Mouse (Mus musculus) embryonic facial prominence, embryonic 10.5 days (tissue): ENCODE results near the gene Ubp1. TPM values are rescaled to one million over a fixed set of nuclear protein-coding genes. Genes with fewer than 3 reads are reported as not detected.
A peak's percentile ranks its signal among the peaks of the same experiment; 100 is the strongest.
"Not testable (repeated sequence)": the region's sequence is repeated elsewhere in the genome, so short reads cannot be mapped to it uniquely, and the experiment has no call there.

ENCODE experiments used
- DNase-seq: peaks from one replicate; pipeline ENCODE4 v3.0.0-alpha.2; 2017; ENCODE audit warnings: low spot score
- H3K27ac ChIP-seq: fragments of 300-500 bp; sonication (generic); replicated peaks from 2 replicates; pipeline ENCODE4 v1.5.1; 2016; ENCODE audit warnings: mild to moderate bottlenecking
- H3K27me3 ChIP-seq: fragments of 300-500 bp; sonication (generic); replicated peaks from 2 replicates; pipeline ENCODE4 v1.6.1; 2016; ENCODE audit warnings: low read depth, mild to moderate bottlenecking; ENCODE audit not compliant: poor library complexity, severe bottlenecking
- H3K36me3 ChIP-seq: fragments of 300-500 bp; sonication (generic); replicated peaks from 2 replicates; pipeline ENCODE4 v1.6.1; 2016; ENCODE audit warnings: mild to moderate bottlenecking, moderate library complexity
- H3K4me1 ChIP-seq: fragments of 300-500 bp; sonication (generic); 2 replicates; pipeline ENCODE4 v1.6.1; 2016
- H3K4me3 ChIP-seq: fragments of 300-500 bp; sonication (generic); 2 replicates; pipeline ENCODE4 v1.5.1; 2016; ENCODE audit warnings: mild to moderate bottlenecking, moderate library complexity
- H3K9me3 ChIP-seq: fragments of 300-500 bp; sonication (generic); 2 replicates; pipeline ENCODE4 v1.6.1; 2016; ENCODE audit warnings: mild to moderate bottlenecking
- WGBS: fragments of 180-500 bp; shearing (Covaris S2); methylation state at CpG from one replicate; pipeline ENCODE4 v1.1.7; 2016; 5-methylcytosine and 5-hydroxymethylcytosine counted together
- polyA plus RNA-seq: library from polyadenylated mRNA; unstranded; fragments of >200 nt; fragmentation: Nextera tagmentation; extraction: Ambion mirVana; gene quantifications from 2 replicates; pipeline ENCODE4 v1.2.1, GENCODE M21; 2016

Ubp1 gene
- polyA plus RNA-seq, result 39.0 and 39.2 TPM in 2 replicates

DNA sequence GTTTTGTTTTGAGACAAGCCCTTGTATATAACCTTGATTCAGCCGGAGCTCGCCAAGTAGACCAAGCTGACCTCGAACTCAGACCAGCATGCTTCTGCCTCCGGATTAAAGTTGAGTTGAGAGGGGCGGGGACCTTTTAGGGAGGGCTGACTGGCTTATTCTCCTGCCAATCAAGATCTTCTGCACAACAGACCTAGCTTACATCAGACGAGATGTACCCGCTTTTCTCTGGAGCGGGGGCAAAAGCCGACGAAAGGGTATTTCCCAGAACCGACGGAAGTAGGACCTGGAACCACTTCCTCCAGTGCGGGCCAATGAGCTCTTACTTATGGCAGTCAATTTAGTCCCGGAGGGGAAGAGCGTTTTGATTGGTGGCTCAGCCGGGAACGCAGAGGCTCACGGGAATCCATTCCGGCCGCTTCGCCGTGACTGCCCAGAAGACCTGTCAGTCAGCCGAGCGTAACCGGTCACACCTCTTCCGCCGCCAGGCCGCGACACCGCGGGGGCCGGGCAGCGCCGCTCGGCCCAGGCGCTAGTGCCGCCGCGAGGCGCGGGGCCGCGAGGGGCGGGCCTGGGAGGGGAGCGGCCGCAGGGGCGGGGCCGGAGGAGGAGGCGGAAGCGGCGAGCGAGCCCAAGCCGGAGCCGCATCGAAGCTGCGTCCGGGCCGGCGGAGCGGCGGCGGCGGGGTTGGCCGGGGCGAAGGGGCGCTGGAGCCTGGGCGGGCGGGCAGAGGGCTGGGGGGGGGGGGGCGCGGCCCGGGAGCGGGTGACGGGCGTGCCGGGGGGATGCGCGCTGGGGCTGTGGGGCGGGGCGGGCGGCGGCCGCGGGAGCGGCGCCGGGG lies at the start of gene Ubp1:
Gene Ubp1 (plus strand): TSS at position 401 of the 841 bp plus-strand sequence.
- H3K36me3 ChIP-seq, result no peaks in the 10 kb centered on the region
- H3K4me3 ChIP-seq, result peak within 1 kb of the TSS; percentile 97
- 1% methylated on average over 86 of the region's 86 CpGs for WGBS
- H3K27me3 ChIP-seq, result no peaks in the 10 kb centered on the region
- no peaks in the 10 kb centered on the region for H3K9me3 ChIP-seq
- peak within 1 kb of the TSS; percentile 93 for H3K27ac ChIP-seq
- peak; percentile 97 for DNase-seq
- peaks cover 24% of the 10 kb centered on the region for H3K4me1 ChIP-seq

- Histone ChIP-seq H3K27me3 (no peaks in the 10 kb centered on the region), H3K27ac (no peak overlapping the region), H3K36me3 (peaks cover 66% of the 10 kb centered on the region), H3K9me3 (no peaks in the 10 kb centered on the region), H3K4me1 (no peaks in the 10 kb centered on the region), H3K4me3 (no peak overlapping the region)
- WGBS, result 93% methylated on average over 3 of the region's 3 CpGs
- DNase-seq, result no peak
Measured at GRCm38 (mm10) chr9:113894903-113895302, 35.8 kb upstream of the Ubp1 start.

DNA sequence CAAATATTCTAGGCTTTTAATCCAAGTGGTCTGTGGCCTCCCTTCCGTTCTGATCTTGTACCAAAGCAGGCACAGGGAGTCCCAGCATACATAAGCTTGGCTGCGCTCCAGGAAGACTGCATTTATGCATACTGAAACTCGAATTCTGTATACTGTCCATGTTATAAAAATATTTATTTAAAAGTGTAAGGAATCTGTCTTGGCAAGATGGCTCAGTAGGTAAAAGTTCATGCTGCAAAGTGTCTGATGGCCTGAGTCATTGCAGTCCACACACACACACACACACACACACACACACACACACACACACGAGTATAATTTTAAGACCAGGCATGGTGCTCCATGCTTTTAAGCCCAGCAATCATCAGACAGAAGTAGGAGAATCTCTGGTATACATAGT lies 27.6 kb upstream of the Ubp1 start:
- Histone ChIP-seq H3K27me3 (no peaks in the 10 kb centered on the region), H3K27ac (no peak overlapping the region), H3K4me3 (no peak overlapping the region), H3K36me3 (peaks cover 76% of the 10 kb centered on the region), H3K4me1 (no peaks in the 10 kb centered on the region), H3K9me3 (no peaks in the 10 kb centered on the region)
- DNase-seq, result no peak
- 90% methylated on average over 4 of the region's 4 CpGs for WGBS

DNA sequence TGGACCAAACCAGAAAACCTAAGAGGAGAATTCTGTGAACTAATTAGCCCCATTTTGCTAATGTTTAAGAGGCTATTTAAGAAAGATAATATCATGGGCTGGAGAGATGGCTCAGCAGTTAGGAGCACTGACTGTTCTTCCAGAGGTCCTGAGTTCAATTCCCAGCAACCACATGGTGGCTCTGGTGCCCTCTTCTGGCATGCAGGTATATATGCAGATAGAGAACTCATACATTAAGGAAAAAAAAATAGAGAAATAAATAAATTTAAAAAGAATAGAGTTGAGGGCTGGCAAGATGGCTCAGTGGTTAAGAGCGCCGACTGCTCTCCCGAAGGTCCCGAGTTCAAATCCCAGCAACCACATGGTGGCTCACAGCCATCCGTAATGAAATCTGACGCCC lies 26.4 kb upstream of the Ubp1 start:
- not testable (repeated sequence) for H3K27me3 ChIP-seq, H3K27ac ChIP-seq, H3K4me3 ChIP-seq, DNase-seq, H3K4me1 ChIP-seq, H3K9me3 ChIP-seq
- peaks cover 82% of the 10 kb centered on the region for H3K36me3 ChIP-seq
- WGBS, result 96% methylated on average over 6 of the region's 6 CpGs

DNA sequence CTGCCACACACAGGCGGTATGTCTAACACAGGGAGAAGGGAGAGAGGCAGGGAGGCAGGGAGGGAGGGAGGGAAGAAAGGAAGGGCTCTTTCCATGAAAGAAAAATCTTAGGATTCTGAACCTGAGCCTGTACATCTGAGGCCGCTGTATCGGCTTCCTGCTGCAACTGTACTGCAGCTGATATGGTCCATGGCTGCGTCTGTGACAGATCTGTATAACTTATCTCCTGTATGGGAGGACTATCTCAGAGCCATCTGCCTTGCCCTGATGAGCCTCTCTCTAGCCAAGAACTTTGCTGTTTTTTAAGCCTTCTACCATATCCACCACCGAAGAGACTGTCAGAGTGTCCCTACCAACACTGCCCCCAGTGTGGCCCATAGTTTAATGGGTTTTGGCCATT lies 14.9 kb upstream of the Ubp1 start:
- Histone ChIP-seq H3K27me3 (no peaks in the 10 kb centered on the region), H3K36me3 (peaks cover 69% of the 10 kb centered on the region), H3K4me1 (no peaks in the 10 kb centered on the region), H3K4me3 (no peak overlapping the region), H3K9me3 (no peaks in the 10 kb centered on the region), H3K27ac (no peak overlapping the region)
- no peak for DNase-seq
- WGBS, result 94% methylated on average over 5 of the region's 5 CpGs

DNA sequence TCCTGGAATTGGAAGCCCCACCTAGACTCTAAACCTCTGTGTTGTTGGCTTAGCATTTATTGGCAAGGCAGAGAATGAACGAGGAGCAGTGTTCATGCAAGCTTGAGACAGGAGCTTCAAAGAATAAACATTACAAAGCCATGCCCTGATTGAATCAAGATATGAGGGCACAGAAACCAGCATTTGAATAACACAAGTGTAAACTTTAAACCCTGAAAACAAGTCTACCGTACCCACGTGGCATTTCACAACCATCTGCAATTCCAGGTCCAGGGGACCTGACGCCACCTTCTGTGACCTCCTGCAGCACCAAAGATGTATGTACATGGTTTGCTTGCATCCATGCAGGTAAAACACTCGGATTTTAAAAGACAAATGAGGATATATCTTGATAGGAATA lies 8.1 kb upstream of the Ubp1 start:
- WGBS, result 92% methylated on average over 5 of the region's 5 CpGs
- no peak for DNase-seq

DNA sequence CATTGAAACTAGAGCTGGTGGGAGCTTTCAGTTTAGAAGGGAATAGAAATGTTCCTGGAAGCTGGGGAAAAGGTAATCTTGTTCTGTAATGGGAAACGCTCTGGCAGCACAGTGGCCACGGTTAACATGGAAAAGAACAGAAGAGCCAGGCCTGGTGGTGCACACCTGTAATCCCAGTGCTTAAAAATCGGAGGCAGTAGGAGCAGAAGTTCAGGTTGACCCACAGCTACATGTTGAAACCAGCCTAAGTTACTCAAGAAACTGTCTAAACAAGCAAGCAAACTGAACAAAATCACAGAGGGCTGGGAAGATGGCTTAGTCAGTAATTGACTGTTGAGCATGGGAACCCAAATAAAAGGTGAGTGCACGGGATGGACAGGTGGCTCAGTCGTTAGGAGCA lies 5.9 kb upstream of the Ubp1 start:
- 89% methylated on average over 5 of the region's 5 CpGs for WGBS

More for the DNA sequence above, 8.1 kb upstream of the Ubp1 start:
- H3K27ac ChIP-seq, result no peak overlapping the region
- no peaks in the 10 kb centered on the region for H3K4me1 ChIP-seq
- no peaks in the 10 kb centered on the region for H3K9me3 ChIP-seq
- no peak overlapping the region for H3K4me3 ChIP-seq
- H3K27me3 ChIP-seq, result no peaks in the 10 kb centered on the region
- peaks cover 46% of the 10 kb centered on the region for H3K36me3 ChIP-seq

DNA sequence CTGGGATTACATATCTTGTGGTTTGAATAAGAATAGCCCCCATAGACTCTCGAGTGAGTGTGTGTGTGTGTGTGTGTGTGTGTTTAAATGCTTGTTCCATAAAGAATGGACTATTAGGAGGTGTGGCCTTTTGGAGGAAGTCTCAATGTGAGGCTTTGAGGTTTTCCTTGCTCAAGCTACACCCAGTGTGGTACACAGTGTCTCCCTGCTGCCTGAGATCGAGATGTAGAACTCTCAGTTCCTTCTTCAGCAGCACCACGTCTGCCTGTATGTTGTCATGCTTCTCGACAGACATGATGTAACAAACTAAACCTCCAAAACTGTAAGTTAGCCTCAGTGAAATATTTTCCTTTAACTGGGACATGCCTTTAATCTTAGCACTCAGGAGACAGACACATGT lies 2.1 kb upstream of the Ubp1 start:
- H3K4me1 ChIP-seq, result peaks cover 18% of the 10 kb centered on the region
- no peak for DNase-seq
- H3K27me3 ChIP-seq, result no peaks in the 10 kb centered on the region
- H3K9me3 ChIP-seq, result no peaks in the 10 kb centered on the region
- no peak overlapping the region for H3K27ac ChIP-seq
- 90% methylated on average over 4 of the region's 4 CpGs for WGBS
- H3K4me3 ChIP-seq, result no peak overlapping the region
- H3K36me3 ChIP-seq, result peaks cover 18% of the 10 kb centered on the region; the same call in 1 of the 2 replicates

More for the DNA sequence above, 5.9 kb upstream of the Ubp1 start:
- Histone ChIP-seq H3K9me3 (no peaks in the 10 kb centered on the region), H3K27ac (no peak overlapping the region), H3K36me3 (peaks cover 37% of the 10 kb centered on the region), H3K4me3 (no peak overlapping the region), H3K4me1 (no peaks in the 10 kb centered on the region), H3K27me3 (no peaks in the 10 kb centered on the region)
- DNase-seq, result no peak

GRCm38 (mm10) chr9:113929676-113930075 lies 1.1 kb upstream of the Ubp1 start:
- Histone ChIP-seq H3K9me3 (no peaks in the 10 kb centered on the region), H3K4me3 (peak overlapping the region; percentile 97), H3K27ac (0 out of 2 replicates have a peak overlapping the region, but pooled peaks have one; percentile 93), H3K4me1 (peaks cover 18% of the 10 kb centered on the region), H3K27me3 (no peaks in the 10 kb centered on the region), H3K36me3 (peaks cover 7% of the 10 kb centered on the region; the same call in 1 of the 2 replicates)
- 77% methylated on average over 1 of the region's 1 CpGs for WGBS
- no peak for DNase-seq

DNA sequence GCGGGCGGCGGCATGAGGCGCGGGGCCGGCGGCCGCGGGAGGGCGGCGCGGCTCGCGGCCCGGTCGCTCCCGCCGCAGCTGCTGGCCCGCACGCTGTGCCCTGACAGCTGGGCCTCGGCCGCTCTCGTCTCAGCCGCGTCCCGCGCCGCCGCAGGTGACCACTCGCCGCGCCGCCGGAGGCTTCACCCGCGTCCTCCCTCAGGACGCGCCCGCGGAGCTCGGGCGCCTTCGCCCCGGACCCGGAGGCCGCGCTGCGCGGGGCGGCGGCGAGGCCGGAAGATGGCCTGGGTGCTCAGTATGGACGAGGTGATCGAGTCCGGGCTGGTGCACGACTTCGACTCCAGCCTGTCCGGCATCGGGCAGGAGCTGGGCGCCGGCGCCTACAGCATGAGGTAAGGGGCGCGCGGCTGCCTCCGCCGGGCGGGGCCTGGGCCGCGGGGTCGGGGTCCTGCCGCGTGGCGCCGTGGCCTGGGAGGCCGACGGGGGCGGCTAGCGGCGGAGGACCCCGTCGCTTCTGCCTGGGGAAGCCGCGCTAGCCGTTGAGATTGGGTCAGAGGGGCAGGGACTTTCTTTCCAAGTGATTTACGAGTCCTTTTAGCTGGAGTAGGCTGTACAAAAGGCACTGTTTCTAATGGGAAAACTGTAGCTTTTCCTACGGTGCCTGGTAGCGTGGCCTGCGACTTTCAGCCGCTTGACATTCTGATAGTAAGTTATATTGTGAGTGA lies 803 bp downstream of the Ubp1 start:
- Histone ChIP-seq H3K27ac (peak overlapping the region; percentile 93), H3K36me3 (no peaks in the 10 kb centered on the region), H3K27me3 (no peaks in the 10 kb centered on the region), H3K4me1 (peaks cover 26% of the 10 kb centered on the region), H3K9me3 (no peaks in the 10 kb centered on the region), H3K4me3 (peak overlapping the region; percentile 97)
- WGBS, result under 1% methylated on average over 91 of the region's 91 CpGs
- DNase-seq, result peak; percentile 66

DNA sequence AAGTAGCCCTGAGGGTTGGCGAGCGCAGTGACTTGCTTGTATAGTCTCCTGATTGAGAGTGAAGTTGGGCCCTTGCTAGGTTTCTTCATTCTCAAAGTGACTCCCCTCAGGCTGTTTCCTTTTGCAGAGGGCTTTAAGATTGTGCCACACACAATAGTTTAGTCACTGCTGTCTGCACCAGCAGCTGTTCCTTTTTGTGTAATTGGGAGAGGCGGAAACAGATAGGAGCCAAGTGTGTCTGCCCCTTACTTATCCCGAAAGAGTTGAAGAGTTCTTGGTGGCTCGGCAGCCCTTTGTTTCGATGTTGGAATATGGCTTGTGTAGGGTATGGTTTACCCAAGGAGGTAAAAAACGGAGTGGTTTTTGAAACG lies 1.4 kb downstream of the Ubp1 start:
- Histone ChIP-seq H3K27ac (peak overlapping the region; percentile 93), H3K4me1 (peaks cover 26% of the 10 kb centered on the region), H3K9me3 (no peaks in the 10 kb centered on the region), H3K36me3 (no peaks in the 10 kb centered on the region), H3K27me3 (no peaks in the 10 kb centered on the region), H3K4me3 (peak overlapping the region; percentile 97)
- no peak for DNase-seq
- WGBS, result 2% methylated on average over 8 of the region's 8 CpGs

- Histone ChIP-seq H3K27ac (peak overlapping the region; percentile 93), H3K4me1 (peaks cover 26% of the 10 kb centered on the region)
- 26% methylated on average over 11 of the region's 11 CpGs for WGBS
Measured at GRCm38 (mm10) chr9:113932501-113932900, 1.8 kb downstream of the Ubp1 start.

DNA sequence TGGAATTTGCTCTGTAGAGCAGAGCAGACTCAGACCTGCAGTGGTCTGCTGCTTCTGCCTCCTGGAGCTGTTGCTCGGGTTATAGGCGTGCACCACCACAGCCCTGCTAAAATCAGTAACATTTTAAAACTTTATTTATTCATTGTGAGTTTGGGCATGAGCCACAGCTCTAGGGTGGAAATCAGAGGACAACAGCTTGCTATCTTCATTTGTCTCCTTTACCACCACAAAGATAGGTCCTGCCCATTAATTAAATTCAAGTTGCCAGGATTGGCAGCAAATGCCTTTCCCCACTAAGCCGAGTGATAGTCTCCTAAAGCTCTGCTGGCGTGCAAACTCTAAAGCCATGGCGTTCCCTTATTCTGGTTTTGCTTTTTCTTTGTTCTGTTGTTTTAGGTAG lies 4.9 kb downstream of the Ubp1 start:
- Histone ChIP-seq H3K9me3 (no peaks in the 10 kb centered on the region), H3K36me3 (no peaks in the 10 kb centered on the region), H3K4me3 (no peak overlapping the region), H3K27me3 (no peaks in the 10 kb centered on the region), H3K27ac (no peak overlapping the region), H3K4me1 (peaks cover 21% of the 10 kb centered on the region)
- no peak for DNase-seq
- 86% methylated on average over 5 of the region's 5 CpGs for WGBS

More at GRCm38 (mm10) chr9:113932501-113932900, 1.8 kb downstream of the Ubp1 start:
- H3K36me3 ChIP-seq, result no peaks in the 10 kb centered on the region
- no peaks in the 10 kb centered on the region for H3K9me3 ChIP-seq
- H3K4me3 ChIP-seq, result peak overlapping the region; percentile 97
- peak; percentile 22 for DNase-seq
- no peaks in the 10 kb centered on the region for H3K27me3 ChIP-seq
